Mouse (Mus musculus) mature B cell (primary cell): ENCODE results near the gene Zranb3.

Source experiments
- in situ Hi-C: fragments of 300-500 bp; cut with MboI; formaldehyde crosslinking; loops from 2 replicates; pipeline ENCODE4 v1.14.3; 2019

The Zranb3 gene

GRCm38 (mm10) chr1:127945696-127946575 is 156.9 kb downstream of the Zranb3 start:
- in situ Hi-C loops = no loop called here

DNA sequence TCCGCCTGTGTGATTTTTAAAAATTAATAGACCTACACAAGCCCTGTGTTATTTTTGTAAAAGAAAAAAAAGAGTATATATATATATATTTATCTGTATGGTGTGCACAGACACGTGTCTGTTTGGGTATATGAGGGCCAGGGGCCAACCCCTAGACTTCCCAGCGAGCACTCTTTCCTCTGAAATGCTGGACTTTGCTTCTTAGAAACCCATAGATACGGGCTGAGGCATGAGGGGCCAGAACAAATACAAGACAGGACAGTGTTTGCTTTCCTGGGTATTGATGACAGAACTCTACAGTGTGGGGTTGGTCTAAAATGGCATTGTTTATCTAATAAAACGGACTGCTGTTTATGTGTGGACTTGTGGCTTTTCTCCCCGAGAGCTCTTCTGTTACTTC is 159.3 kb downstream of the Zranb3 start:
- in situ Hi-C loops = no loop called here

DNA sequence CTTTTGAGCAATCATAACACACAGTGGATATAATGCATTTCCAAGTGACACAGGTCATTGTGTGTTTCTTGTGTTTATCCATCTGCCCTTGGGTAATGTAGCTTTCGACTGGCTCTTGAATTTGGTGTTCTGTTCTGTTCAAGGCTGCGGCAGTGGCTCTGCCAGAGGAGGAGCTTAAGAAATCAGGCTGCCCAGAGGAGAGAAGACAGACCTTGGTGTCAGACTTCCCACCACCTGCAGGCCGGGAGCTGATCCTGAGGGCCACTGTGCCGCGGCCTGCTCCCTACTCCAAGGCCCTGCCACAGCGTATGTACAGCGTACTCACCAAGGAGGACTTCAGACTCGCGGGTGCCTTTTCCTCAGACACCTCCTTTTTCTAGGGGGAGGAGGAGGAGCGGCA is 160.6 kb downstream of the Zranb3 start:
- in situ Hi-C loops = no loop called here

DNA sequence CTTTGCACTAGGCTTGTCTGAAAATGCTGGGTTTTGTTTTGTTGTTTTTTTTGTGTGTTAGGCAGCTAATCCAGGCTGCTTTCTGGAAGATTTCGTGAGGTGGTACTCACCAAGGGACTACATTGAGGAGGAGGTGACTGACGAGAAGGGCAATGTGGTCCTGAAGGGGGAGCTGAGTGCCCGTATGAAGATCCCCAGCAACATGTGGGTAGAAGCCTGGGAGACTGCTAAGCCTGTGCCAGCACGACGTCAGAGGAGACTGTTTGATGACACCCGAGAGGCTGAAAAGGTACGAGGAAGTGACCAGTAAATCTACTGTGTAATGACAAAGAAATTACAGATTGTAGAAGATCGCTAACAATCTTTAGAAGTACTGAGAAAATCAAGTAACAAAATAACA is 165.6 kb downstream of the Zranb3 start:
- in situ Hi-C loops = no loop called here

GRCm38 (mm10) chr1:127934322-127934721 is 168.5 kb downstream of the Zranb3 start:
- in situ Hi-C loops = no loop called here

- in situ Hi-C loops = no loop called here
These were observed 169.4 kb downstream of the Zranb3 start for GRCm38 (mm10) chr1:127933405-127933804.

GRCm38 (mm10) chr1:127915802-127916201 is 187.0 kb downstream of the Zranb3 start:
- in situ Hi-C loops = no loop called here

- in situ Hi-C loops = no loop called here
These were observed 187.5 kb downstream of the Zranb3 start for GRCm38 (mm10) chr1:127915316-127915715.

DNA sequence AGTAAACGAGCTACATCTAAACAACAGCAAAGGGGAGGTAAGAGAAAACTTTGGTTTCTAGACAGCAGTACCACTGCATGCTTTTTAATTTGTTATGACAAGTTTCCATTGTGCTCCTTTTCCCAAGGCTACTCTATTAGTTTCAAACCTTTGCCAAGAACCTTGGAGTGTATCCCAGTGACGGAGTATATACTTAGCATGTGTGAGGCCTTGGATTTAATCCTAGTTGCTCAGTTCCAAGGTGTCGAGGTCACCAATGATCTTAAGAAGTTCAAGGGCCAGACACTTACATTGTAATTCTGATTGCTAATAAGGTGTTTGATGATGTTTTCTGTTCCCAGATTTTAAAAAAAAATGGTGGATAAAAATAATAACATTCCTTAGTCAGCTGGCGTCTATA is 189.7 kb downstream of the Zranb3 start:
- in situ Hi-C loops = no loop called here

DNA sequence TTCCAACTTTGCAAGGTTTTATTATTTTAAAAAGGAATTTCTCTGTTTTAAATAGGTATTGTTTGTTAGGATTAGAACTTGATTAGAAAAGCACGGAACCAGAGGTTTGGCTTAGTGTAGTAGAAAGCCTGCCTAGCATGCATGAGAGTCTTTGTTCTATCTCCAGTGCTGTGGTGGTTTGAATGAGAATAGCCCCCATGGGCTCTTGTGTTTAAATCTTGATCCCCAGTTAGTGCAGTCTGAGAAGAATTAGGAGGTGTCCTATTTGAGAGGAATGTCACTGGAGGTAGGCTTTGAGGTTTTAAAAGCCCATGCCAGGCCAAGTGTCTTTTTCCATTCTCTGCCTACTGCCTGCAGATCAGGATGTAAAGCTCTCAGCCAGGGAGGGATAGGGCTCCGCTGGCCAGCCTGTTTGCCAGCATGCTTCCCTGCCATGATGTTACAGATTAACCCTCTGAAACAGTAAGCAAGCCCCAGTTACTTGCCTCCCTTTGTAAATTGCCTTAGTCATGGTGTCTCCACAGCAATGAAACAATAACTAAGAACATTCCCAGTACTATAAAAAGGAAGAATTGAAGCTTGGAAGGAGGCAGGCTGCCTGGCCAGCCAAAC is 198.0 kb downstream of the Zranb3 start:
- in situ Hi-C loops = no loop called here
